Mouse (Mus musculus): Measurements from ENCODE around the gene Trim7.

DNA sequence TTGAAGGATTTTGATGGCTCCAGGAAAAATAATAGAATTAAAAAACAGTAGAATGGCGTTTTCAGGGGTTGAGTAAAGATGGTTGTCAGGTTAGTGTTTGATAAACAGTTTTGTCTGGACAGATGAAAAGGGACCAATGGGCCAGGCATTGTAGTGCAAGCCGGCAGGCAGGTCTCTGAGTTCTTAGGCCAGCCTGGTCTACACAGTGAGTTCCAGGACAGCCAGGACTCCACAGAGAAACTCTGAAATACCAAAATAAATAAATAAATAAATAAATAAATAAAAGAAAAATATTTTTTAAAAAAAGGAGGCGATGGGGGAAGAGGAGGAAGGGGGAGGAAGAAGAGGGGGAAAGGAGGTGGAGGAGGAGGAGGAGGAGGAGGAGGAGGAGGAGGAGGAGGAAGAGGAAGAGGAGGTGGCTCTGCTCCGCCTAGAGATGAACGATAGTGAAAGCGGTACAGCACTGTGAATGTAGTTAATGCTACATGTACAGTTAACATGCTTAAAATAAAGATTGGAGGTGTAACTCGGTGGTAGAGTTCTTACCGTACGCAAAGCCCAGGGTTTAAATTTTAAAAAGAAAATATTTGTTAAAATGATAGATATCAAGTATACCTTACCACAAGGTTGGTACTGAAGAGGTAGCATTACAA, 7.3 kb downstream of the Trim7 start:
- TF ChIP-seq CTCF (IDR thresholded peaks at IDR 0.05) (no peak), EP300 (IDR thresholded peaks at IDR 0.05; ENCODE audit: insufficient read depth, low read depth, low read length) (no peak), POLR2A (IDR thresholded peaks at IDR 0.05; ENCODE audit: insufficient read depth, low read depth, low read length) (no peak)

Measured in heart, adult 2 months (tissue).